Mouse (Mus musculus) CH12.LX (cell line): Measurements from ENCODE around the gene Gnb2.
A peak's percentile ranks its signal among the peaks of the same experiment; 100 is the strongest.

Experiments used
- CTCF ChIP-seq, 2 experiments: IDR thresholded peaks in 1 of 2; conservative IDR thresholded peaks in 1 of 2; 2 replicates each; pipeline ENCODE4 v1.5.1; 2011 to 2012; ENCODE audit warnings: low read depth in 2 of 2, low read length in 2 of 2, improper control_type of control experiment in 1 of 2, inconsistent platforms in 1 of 2, mild to moderate bottlenecking in 1 of 2, moderate library complexity in 1 of 2
- EP300 ChIP-seq: IDR thresholded peaks from 2 replicates; pipeline ENCODE4 v1.6.1; 2011; ENCODE audit warnings: low read length, improper control_type of control experiment
- HCFC1 ChIP-seq: IDR thresholded peaks from 2 replicates; pipeline ENCODE4 v1.6.1; 2012; ENCODE audit warnings: low read depth, mild to moderate bottlenecking, inconsistent platforms, low read length, improper control_type of control experiment
- JUN ChIP-seq: IDR thresholded peaks from 2 replicates; pipeline ENCODE4 v1.6.1; 2011; ENCODE audit warnings: low read depth, mild to moderate bottlenecking, low read length, improper control_type of control experiment, moderate library complexity; ENCODE audit not compliant: insufficient read depth
- NRF1 ChIP-seq: IDR thresholded peaks from 2 replicates; pipeline ENCODE4 v1.6.1; 2014; ENCODE audit warnings: low read depth, mild to moderate bottlenecking, inconsistent platforms, low read length, improper control_type of control experiment, moderate library complexity
- POLR2A ChIP-seq: IDR thresholded peaks from 2 replicates; pipeline ENCODE4 v1.6.1; 2011; ENCODE audit warnings: low read depth, mild to moderate bottlenecking, improper control_type of control experiment, low read length
- RAD21 ChIP-seq: IDR thresholded peaks from 2 replicates; pipeline ENCODE4 v1.6.1; 2011; ENCODE audit warnings: low read depth, mild to moderate bottlenecking, low read length, improper control_type of control experiment, moderate library complexity
- TCF12 ChIP-seq: IDR thresholded peaks from 2 replicates; pipeline ENCODE4 v1.6.1; 2014; ENCODE audit warnings: low read depth, mild to moderate bottlenecking, inconsistent platforms, low read length, improper control_type of control experiment
- ZNF384 ChIP-seq: IDR thresholded peaks from 2 replicates; pipeline ENCODE4 v1.6.1; 2012; ENCODE audit warnings: low read depth, low read length, improper control_type of control experiment, inconsistent platforms

- TF ChIP-seq POLR2A (peak; percentile 75), CTCF (conservative IDR thresholded peaks at IDR 0.05 in 1 of 2, IDR thresholded peaks at IDR 0.05 in 1 of 2; ENCODE audit: low read depth in 2 of 2, low read length in 2 of 2) (peak; percentile 66 to 77), EP300 (no peak), TCF12 (peak; percentile 67; the same call in 1 of the 2 replicates), ZNF384 (no peak), HCFC1 (peak; percentile 91), JUN (no peak), NRF1 (peak; percentile 100), RAD21 (no peak; the same call in none of the 2 replicates)
These were observed 31.3 kb downstream of the Gnb2 start, which contains the start of gene Pop7 for GRCm38 (mm10) chr5:137501709-137502666.
